Mouse (Mus musculus) liver, postnatal 0 days (tissue): Measurements from ENCODE around the gene Map4k1. TPM values are rescaled to one million over a fixed set of nuclear protein-coding genes. Genes with fewer than 3 reads are reported as not detected.
A peak's percentile ranks its signal among the peaks of the same experiment; 100 is the strongest.

Experiments
- ATAC-seq: fragments of 200-750 bp; cut with Nextera tagmentation; 2 replicates; pipeline ENCODE4 v1.8.0; 2017; ENCODE audit warnings: mild to moderate bottlenecking, moderate library complexity
- DNase-seq: peaks from one replicate; pipeline ENCODE4 v3.0.0-alpha.2; 2016
- H3K27ac ChIP-seq: fragments of 300-500 bp; sonication (generic); 2 replicates; pipeline ENCODE4 v1.5.1; 2014; ENCODE audit warnings: antibody characterized with exemption, moderate library complexity, mild to moderate bottlenecking, low read depth
- H3K27me3 ChIP-seq: fragments of 300-500 bp; sonication (generic); 2 replicates; pipeline ENCODE4 v1.6.1; 2014; ENCODE audit warnings: low read length, control low read depth, mixed read lengths; ENCODE audit not compliant: insufficient read depth
- H3K36me3 ChIP-seq: fragments of 300-500 bp; sonication (generic); replicated peaks from 2 replicates; pipeline ENCODE4 v1.6.1; 2014; ENCODE audit warnings: mild to moderate bottlenecking, control low read depth, low read length, moderate library complexity, mixed read lengths; ENCODE audit not compliant: insufficient read depth
- H3K4me1 ChIP-seq: fragments of 300-500 bp; sonication (generic); 2 replicates; pipeline ENCODE4 v1.6.1; 2014; ENCODE audit warnings: antibody characterized with exemption, mild to moderate bottlenecking, control low read depth; ENCODE audit not compliant: insufficient read depth
- H3K4me2 ChIP-seq: fragments of 300-500 bp; sonication (generic); 2 replicates; pipeline ENCODE4 v1.6.1; 2014; ENCODE audit warnings: low read depth, mild to moderate bottlenecking, low read length, moderate library complexity, mixed read lengths
- H3K4me3 ChIP-seq: fragments of 300-500 bp; sonication (generic); 2 replicates; pipeline ENCODE4 v1.5.1; 2014; ENCODE audit warnings: low read depth, low read length
- H3K9ac ChIP-seq: fragments of 300-500 bp; sonication (generic); replicated peaks from 2 replicates; pipeline ENCODE4 v1.6.1; 2014; ENCODE audit warnings: mild to moderate bottlenecking, moderate library complexity
- H3K9me3 ChIP-seq: fragments of 300-500 bp; sonication (generic); 2 replicates; pipeline ENCODE4 v1.6.1; 2016; ENCODE audit warnings: mild to moderate bottlenecking, control low read depth, low read length, mixed read lengths
- CTCF ChIP-seq: sonication (generic); IDR thresholded peaks from 2 replicates; pipeline ENCODE4 v1.5.1; 2016; ENCODE audit warnings: antibody characterized with exemption, low read depth
- EP300 ChIP-seq: IDR thresholded peaks from 2 replicates; pipeline ENCODE4 v1.6.1; 2016; ENCODE audit warnings: antibody characterized with exemption, low read depth, mild to moderate bottlenecking
- WGBS: fragments of 180-500 bp; shearing (Covaris S2); extraction: QIAGEN DNeasy Blood & Tissue Kit; methylation state at CpG from one replicate; pipeline ENCODE4 v1.1.7; 2014; ENCODE audit not compliant: insufficient replicate concordance; 5-methylcytosine and 5-hydroxymethylcytosine counted together
- polyA plus RNA-seq: library from polyadenylated mRNA; unstranded; fragments of >200 nt; fragmentation: Nextera tagmentation; extraction: Ambion mirVana; gene quantifications from 2 replicates; pipeline ENCODE4 v1.2.1, GENCODE M21; 2015

Gene Map4k1
- polyA plus RNA-seq, 1 experiment from 2014 or later, result 16.5 TPM

DNA sequence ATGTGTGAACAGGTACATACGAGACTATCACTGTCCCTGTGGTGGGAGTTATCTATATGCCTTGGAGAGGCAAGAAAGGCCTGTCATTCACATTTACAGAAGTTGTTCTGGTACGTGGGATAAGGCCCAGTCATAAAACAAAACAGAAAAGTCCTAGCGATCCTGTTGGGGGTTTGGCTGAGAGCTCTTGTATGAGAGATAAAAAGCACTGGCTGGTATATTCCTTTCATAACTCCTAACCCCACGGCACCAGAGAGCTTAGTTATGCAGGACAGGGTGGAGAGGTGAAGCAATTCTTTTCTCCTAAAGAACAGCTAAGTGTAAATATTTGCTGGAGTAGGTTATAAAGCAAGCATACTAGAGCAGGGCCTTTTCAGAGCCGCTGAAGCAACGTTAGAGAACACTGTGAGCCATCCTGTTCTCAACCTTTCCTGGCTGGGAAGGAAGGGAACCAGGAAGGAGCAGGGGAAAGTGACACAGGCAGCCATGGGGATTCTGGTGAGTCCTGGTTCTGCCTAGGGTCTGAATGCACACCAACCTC, 22.3 kb upstream of the Map4k1 start:
- Histone ChIP-seq H3K27ac (peak overlapping the region; percentile 69), H3K36me3 (no peaks in the 10 kb centered on the region), H3K9me3 (no peaks in the 10 kb centered on the region), H3K27me3 (no peaks in the 10 kb centered on the region), H3K4me1 (peaks cover 67% of the 10 kb centered on the region), H3K4me3 (peak overlapping the region; percentile 89), H3K4me2 (peak overlapping the region; percentile 92), H3K9ac (peak overlapping the region; percentile 93)
- DNase-seq (peak; percentile 62), ATAC-seq (peak; percentile 57)
- 10% methylated on average over 6 of the region's 6 CpGs for WGBS
- TF ChIP-seq EP300 (peak; percentile 55; the same call in 1 of the 2 replicates), CTCF (no peak)

DNA sequence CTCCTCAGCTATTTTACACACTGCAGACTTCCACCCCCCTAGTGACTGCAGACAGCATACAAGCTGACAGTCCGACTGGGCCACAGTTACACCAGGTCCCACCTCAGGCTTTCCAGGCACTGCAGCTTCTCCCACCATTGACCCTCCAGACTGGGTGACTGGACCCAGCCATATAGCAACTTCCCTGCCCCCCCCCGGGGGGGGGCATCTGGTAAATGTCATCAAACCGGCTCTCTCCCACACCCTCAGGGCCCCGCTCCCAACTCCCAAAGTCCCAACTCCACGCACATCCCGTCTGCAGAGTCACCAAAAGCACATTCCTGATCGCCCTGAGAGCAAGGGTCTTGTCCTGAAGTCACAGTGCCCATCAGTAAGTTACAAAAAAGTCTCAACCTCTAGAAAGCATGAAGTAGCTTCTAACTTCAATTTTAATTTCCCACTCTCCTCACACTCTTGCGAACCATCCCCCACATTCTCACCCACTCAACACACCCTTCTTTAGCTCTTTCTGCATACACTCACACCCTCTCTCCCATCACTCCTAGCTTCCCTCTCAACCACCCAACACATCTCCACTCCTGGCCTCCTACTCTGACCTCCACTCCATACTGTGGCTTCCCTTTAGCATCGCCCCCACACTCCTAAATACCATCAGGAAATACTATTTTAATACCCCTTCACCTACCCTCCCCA, 21.4 kb upstream of the Map4k1 start:
- WGBS, result 29% methylated on average over 9 of the region's 9 CpGs
- peak overlapping the region; percentile 69 for H3K27ac ChIP-seq
- peak overlapping the region; percentile 89 for H3K4me3 ChIP-seq
- no peaks in the 10 kb centered on the region for H3K27me3 ChIP-seq
- no peaks in the 10 kb centered on the region for H3K9me3 ChIP-seq
- DNase-seq (peak; percentile 47), ATAC-seq (no peak)
- peak overlapping the region; percentile 92 for H3K4me2 ChIP-seq
- TF ChIP-seq EP300, result no peak
- no peak for TF ChIP-seq CTCF
- H3K36me3 ChIP-seq, result no peaks in the 10 kb centered on the region
- H3K4me1 ChIP-seq, result peaks cover 57% of the 10 kb centered on the region
- H3K9ac ChIP-seq, result peak overlapping the region; percentile 93

DNA sequence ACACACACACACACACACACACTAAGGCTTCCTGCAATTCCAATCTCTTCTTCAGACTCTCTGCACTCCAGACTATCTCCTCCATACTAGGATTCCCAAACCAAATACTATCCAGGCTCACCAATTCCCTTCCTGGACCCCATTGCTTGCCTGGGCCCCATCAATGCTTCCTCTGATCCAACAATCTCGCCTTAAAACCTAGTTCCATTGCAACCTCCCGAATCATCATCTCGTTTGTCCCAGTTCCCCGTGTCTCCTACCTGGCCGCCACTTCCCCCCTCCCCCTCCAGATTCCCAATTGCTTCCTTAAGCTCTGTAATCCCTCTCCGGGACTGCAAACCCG, 20.3 kb upstream of the Map4k1 start:
- H3K9ac ChIP-seq, result peak overlapping the region; percentile 93
- H3K4me1 ChIP-seq, result peaks cover 47% of the 10 kb centered on the region
- no peaks in the 10 kb centered on the region for H3K9me3 ChIP-seq
- H3K4me3 ChIP-seq, result peak overlapping the region; percentile 89
- no peak for DNase-seq
- H3K36me3 ChIP-seq, result no peaks in the 10 kb centered on the region
- no peaks in the 10 kb centered on the region for H3K27me3 ChIP-seq
- under 1% methylated on average over 7 of the region's 7 CpGs for WGBS
- ATAC-seq, result no peak
- H3K4me2 ChIP-seq, result peak overlapping the region; percentile 92
- TF ChIP-seq CTCF (no peak), EP300 (no peak)
- peak overlapping the region; percentile 69 for H3K27ac ChIP-seq

DNA sequence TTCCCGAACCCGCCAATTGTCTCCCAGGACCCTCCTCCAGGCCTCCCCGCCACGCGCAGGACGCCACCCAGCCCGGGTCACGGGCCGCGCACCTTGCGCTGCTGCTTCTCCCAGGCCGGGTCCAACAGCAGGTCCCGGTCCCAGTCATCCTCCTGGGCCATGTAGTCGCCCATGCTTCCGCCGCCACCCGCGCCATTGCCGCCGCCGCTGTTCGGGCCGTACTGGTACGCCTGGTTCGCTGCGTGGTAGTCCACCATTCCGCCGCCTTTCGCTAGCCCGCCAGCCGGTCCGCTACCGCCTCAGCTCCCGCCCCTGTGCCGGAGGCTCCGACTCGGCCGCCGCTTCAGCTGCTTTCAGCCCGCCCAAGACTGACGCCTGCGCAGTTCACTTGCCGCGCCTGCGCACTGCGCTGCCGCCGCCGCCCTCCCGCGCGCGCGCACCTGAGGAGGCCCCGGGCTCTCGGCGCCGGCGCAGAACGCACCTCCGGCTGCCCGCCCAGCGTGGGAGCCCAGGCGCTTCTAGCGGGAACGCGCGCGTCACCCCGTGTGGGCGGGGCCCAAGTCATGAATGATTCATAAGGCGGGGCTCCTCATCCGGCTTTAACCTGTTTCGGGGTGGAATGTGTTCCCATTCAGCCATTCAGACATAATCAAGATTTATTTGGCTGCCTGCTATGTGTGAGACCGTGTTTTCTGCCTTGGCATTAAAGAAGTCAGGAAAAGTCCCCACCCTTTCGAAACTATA, 19.8 kb upstream of the Map4k1 start, which contains the start of gene Actn4:
TSS of gene Actn4 (minus strand) at position 414 of the 744 bp plus-strand sequence.
- peak within 1 kb of the TSS; percentile 69 for H3K27ac ChIP-seq
- no peaks in the 10 kb centered on the region for H3K9me3 ChIP-seq
- ATAC-seq, result peak; percentile 92
- peak; percentile 100 for DNase-seq
- TF ChIP-seq CTCF, result no peak
- TF ChIP-seq EP300, result 0 out of 2 replicates have a peak, but pooled peaks have one; percentile 25
- H3K4me1 ChIP-seq, result peaks cover 41% of the 10 kb centered on the region
- WGBS, result under 1% methylated on average over 59 of the region's 76 CpGs
- no peaks in the 10 kb centered on the region for H3K36me3 ChIP-seq
- H3K4me2 ChIP-seq, result peak within 1 kb of the TSS; percentile 92
- peak within 1 kb of the TSS; percentile 89 for H3K4me3 ChIP-seq
- peak within 1 kb of the TSS; percentile 93 for H3K9ac ChIP-seq
- no peaks in the 10 kb centered on the region for H3K27me3 ChIP-seq

DNA sequence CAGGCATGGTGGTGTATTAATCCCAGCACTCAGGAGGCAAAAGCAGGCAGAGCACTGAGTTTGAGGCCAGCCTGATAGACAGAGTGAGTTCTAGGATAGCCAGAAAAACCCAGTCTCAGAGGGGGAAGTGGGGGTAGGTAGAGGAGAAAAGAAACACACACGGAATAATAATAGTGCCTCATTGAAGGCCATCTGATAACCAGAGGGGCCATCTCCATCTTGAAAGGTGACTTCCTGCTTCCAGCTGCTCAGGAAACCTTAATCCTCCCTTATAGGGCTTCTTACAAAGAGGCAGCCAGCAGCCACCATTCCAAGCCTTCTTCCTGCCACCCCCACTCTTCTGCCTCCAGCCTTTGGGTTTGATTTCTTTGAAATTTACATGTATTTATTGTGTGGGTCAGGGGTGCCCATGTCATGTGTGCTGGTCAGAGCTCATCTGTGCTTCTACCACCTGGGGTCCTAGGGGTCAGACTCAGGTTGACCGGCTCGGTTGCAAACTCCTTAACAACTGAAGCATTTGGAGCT, 18.4 kb upstream of the Map4k1 start:
- Histone ChIP-seq H3K36me3 (no peaks in the 10 kb centered on the region), H3K27ac (0 out of 2 replicates have a peak overlapping the region, but pooled peaks have one; percentile 68), H3K4me2 (no peak overlapping the region), H3K4me1 (peaks cover 28% of the 10 kb centered on the region), H3K27me3 (no peaks in the 10 kb centered on the region), H3K4me3 (no peak overlapping the region), H3K9me3 (no peaks in the 10 kb centered on the region), H3K9ac (no peak overlapping the region)
- TF ChIP-seq EP300, result no peak
- no peak for TF ChIP-seq CTCF
- DNase-seq (no peak), ATAC-seq (no peak)
- 73% methylated on average over 3 of the region's 3 CpGs for WGBS

DNA sequence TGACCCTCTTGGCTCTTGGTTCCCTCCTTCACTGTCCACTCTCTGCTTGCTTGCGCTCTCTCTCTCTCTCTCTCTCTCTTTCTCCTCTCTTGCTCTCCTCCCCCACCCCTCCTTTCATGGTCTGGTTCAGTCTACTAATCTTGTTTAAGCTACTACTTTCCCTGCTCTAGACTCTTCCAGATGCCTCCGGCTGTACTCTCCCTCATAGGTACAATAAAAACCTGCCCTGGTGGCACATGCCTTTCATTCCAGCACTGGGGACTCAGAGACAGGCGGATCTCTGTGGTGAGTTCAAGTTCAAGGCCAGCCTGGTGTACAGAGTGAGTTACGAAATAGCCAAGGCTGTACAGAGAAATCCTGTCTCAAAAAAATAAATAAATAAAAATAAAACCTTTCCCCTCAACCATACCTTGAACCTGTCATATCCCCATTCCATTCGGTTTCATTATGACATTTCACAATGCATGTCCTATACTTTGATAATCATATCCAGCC, 16.5 kb upstream of the Map4k1 start:
- Histone ChIP-seq H3K27ac (no peak overlapping the region), H3K4me1 (peaks cover 13% of the 10 kb centered on the region), H3K9me3 (no peaks in the 10 kb centered on the region), H3K9ac (no peak overlapping the region), H3K4me3 (no peak overlapping the region), H3K27me3 (no peaks in the 10 kb centered on the region), H3K4me2 (no peak overlapping the region), H3K36me3 (0 out of 2 replicates have a peak, but pooled peaks cover 2% of the 10 kb centered on the region)
- TF ChIP-seq CTCF (no peak), EP300 (no peak)
- ATAC-seq (no peak), DNase-seq (no peak)
- WGBS, result 70% methylated on average over 5 of the region's 5 CpGs
